Mouse (Mus musculus) heart, adult 2 months (tissue): ENCODE data around the gene Strap. TPM values are rescaled to one million over a fixed set of nuclear protein-coding genes. Genes with fewer than 3 reads are reported as not detected.

ENCODE experiments used
- DNase-seq, 2 experiments: peaks; one replicate each; pipeline ENCODE4 v3.0.0; 2021
- H3K27ac ChIP-seq: fragments of 200-600 bp; 2 replicates; pipeline ENCODE4 v1.8.1; 2022
- H3K27me3 ChIP-seq: fragments of 200-500 bp; 2 replicates; pipeline ENCODE4 v1.6.1; 2012; ENCODE audit warnings: mild to moderate bottlenecking, low read length, inconsistent platforms, mixed read lengths; ENCODE audit not compliant: control insufficient read depth, insufficient read depth
- H3K36me3 ChIP-seq: fragments of 200-500 bp; 2 replicates; pipeline ENCODE4 v1.6.1; 2012; ENCODE audit warnings: low read length, inconsistent platforms; ENCODE audit not compliant: control insufficient read depth, insufficient read depth
- H3K4me1 ChIP-seq: fragments of 200-500 bp; 2 replicates; pipeline ENCODE4 v1.6.1; 2011; ENCODE audit warnings: low read length; ENCODE audit not compliant: control insufficient read depth, insufficient read depth
- H3K4me3 ChIP-seq: fragments of 200-600 bp; 2 replicates; pipeline ENCODE4 v1.8.1; 2022
- H3K79me2 ChIP-seq: fragments of 200-500 bp; replicated peaks from 2 replicates; pipeline ENCODE4 v1.6.1; 2012; ENCODE audit warnings: mild to moderate bottlenecking, inconsistent platforms, low read length, moderate library complexity, mixed read lengths; ENCODE audit not compliant: control insufficient read depth, insufficient read depth
- H3K9ac ChIP-seq: fragments of 200-500 bp; 2 replicates; pipeline ENCODE4 v1.6.1; 2012; ENCODE audit warnings: low read depth, mild to moderate bottlenecking, control low read depth, inconsistent platforms, low read length, mixed read lengths
- CTCF ChIP-seq: fragments of 200-600 bp; IDR thresholded peaks from 2 replicates; pipeline ENCODE4 v1.8.1; 2022; ENCODE audit warnings: antibody characterized with exemption, mild to moderate bottlenecking, moderate library complexity
- EP300 ChIP-seq: fragments of 200-500 bp; IDR thresholded peaks from 2 replicates; pipeline ENCODE4 v1.6.1; 2011; ENCODE audit warnings: low read depth, low read length, control low read depth; ENCODE audit not compliant: insufficient read depth
- POLR2A ChIP-seq: fragments of 200-500 bp; IDR thresholded peaks from 2 replicates; pipeline ENCODE4 v1.6.1; 2011; ENCODE audit warnings: mild to moderate bottlenecking, low read depth, low read length, control low read depth; ENCODE audit not compliant: insufficient read depth
- WGBS: fragments of 180-500 bp; shearing (Covaris S2); methylation state at CpG from one replicate; pipeline ENCODE4 v1.1.7; 2018; 5-methylcytosine and 5-hydroxymethylcytosine counted together
- intact Hi-C: fragments of 180-260 bp; cut with DNase I; formaldehyde crosslinking; loops from one replicate; pipeline ENCODE4 v1.15.1; 2025
- polyA plus RNA-seq: library from polyadenylated mRNA; depleted of rRNA; stranded (reverse); fragments of >200 nt; gene quantifications from 2 replicates; pipeline ENCODE4 v1.2.3, GENCODE M21; 2012
- total RNA-seq, 2 experiments: library from RNA; stranded (reverse); gene quantifications; 2 replicates each; pipeline ENCODE4 v1.2.3; 2021

Strap gene
- total and polyA plus RNA-seq, 3 experiments = 26.3 to 86.5 (median 81.6) TPM

DNA sequence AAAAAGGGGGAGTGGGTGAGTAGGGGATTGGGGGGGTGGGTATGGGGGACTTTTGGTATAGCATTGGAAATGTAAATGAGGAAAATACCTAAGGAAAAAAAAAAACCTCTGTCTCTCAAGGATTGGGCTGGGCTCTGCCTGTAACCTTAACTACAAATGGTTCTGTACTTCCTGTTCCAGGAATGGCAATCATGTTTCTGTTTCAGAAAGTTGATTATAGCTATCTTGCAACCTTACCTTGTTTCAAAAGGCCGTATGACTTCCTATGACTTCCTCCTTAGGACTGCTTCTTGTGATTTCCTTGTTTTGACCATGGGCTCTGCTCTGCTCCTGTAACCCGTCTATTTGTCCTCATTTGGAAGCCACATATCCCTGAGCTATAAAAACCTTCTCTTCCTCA, 40.6 kb upstream of the Strap start:
- 51% methylated on average over 2 of the region's 2 CpGs for whole genome bisulfite sequencing
- intact Hi-C loops = no loop called here
- no peak overlapping the region for H3K9ac ChIP-seq
- H3K27ac ChIP-seq = no peak overlapping the region
- no peaks in the 10 kb centered on the region for H3K36me3 ChIP-seq
- DNase-seq = no peak
- H3K27me3 ChIP-seq = no peaks in the 10 kb centered on the region
- peaks cover 8% of the 10 kb centered on the region for H3K4me1 ChIP-seq
- TF ChIP-seq POLR2A = no peak
- no peak for TF ChIP-seq CTCF
- no peak for TF ChIP-seq EP300
- H3K4me3 ChIP-seq = no peak overlapping the region
- H3K79me2 ChIP-seq = no peaks in the 10 kb centered on the region

DNA sequence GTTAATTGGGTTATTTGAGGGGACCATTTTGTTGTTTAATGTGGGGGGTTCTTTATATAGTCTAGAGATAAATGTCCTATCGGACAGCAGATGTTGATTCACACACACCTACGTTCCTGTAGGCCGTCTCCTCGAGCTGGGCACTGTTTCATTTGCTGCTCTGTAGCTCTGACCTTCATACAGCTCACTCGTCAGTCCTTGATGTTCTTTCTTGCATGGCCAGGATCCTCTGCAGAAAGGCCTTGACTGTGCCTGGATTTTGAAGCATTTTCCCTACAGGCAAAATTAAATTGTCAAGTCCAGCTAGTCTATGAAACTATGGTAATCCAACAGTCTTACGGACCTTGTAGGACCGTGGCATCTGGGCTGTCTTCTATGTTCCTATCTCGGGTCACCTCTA, 39.8 kb upstream of the Strap start:
- Histone ChIP-seq H3K4me3 (no peak overlapping the region), H3K4me1 (peaks cover 8% of the 10 kb centered on the region), H3K9ac (no peak overlapping the region), H3K27me3 (no peaks in the 10 kb centered on the region), H3K79me2 (no peaks in the 10 kb centered on the region), H3K36me3 (no peaks in the 10 kb centered on the region), H3K27ac (no peak overlapping the region)
- TF ChIP-seq CTCF = no peak
- TF ChIP-seq EP300 = no peak
- TF ChIP-seq POLR2A = no peak
- 97% methylated on average over 8 of the region's 8 CpGs for WGBS
- intact Hi-C loops = no loop called here
- DNase-seq = no peak

DNA sequence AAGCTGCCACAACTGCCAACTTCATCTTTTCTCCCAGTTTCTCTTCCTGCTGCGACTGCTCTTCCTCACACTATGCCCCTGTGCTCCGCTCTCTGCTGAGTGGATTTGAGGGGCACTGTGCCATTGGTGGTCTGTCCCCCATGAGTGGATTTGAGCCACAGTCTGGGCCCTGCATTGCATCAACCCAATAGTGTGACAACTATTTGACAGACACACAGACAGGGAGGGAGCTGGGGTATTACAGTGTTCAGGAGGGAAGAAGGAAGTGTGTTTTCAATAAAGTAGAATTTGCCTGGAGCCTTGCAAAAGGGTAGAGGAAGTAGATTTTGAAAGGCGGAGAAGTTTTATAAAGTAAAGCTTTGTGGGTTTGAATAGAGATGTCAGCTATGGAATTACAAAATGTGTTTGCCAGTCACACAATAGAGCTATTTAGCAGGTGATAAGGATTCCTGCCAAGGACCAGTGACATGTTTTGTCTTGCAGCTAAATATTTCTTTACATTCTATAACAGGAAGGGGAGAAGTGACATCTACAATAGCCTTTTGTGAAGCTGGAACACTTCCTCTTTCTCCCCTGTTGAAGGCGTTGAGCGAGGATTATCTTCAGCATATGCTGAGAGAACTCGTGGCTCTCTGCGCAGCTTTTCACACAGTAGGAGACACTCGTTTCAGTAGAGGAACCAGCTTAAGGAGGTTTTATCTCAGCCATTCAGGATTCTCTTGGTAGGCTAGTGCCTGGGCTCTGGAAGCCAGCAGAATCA, 38.3 kb upstream of the Strap start:
- intact Hi-C loops = no loop called here
- no peak for DNase-seq
- H3K4me1 ChIP-seq = peaks cover 4% of the 10 kb centered on the region; the same call in 1 of the 2 replicates
- WGBS = 33% methylated on average over 8 of the region's 8 CpGs
- TF ChIP-seq CTCF (no peak), POLR2A (no peak), EP300 (no peak)
- H3K79me2 ChIP-seq = no peaks in the 10 kb centered on the region
- H3K27me3 ChIP-seq = no peaks in the 10 kb centered on the region
- H3K4me3 ChIP-seq = no peak overlapping the region
- no peak overlapping the region; the same call in 1 of the 2 replicates for H3K27ac ChIP-seq
- H3K36me3 ChIP-seq = no peaks in the 10 kb centered on the region
- no peak overlapping the region for H3K9ac ChIP-seq

DNA sequence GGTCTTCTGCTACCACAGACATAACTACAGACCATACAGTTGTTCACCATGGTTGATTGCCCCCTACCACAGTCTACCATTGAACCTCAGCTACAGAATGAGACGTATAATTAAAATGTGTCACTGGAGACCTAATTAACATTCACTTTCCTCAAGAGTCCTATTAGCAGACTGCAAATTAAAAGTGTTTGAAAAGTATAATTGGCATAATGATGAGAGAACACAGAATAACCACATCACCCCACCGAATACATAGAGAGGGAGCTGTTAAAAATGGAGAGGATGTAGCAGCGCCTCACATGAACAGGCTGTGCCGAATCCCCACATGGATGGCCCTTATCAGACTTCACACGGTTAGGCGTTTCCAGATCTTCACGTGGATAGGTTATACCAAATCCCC, 35.4 kb upstream of the Strap start:
- peaks cover 14% of the 10 kb centered on the region for H3K4me1 ChIP-seq
- TF ChIP-seq POLR2A (no peak), EP300 (no peak), CTCF (no peak)
- no peak overlapping the region for H3K4me3 ChIP-seq
- H3K27ac ChIP-seq = no peak overlapping the region
- no peak for DNase-seq
- no peaks in the 10 kb centered on the region for H3K27me3 ChIP-seq
- H3K9ac ChIP-seq = no peak overlapping the region
- H3K79me2 ChIP-seq = no peaks in the 10 kb centered on the region
- intact Hi-C loops = no loop called here
- H3K36me3 ChIP-seq = no peaks in the 10 kb centered on the region; the same call in 1 of the 2 replicates
- 91% methylated on average over 7 of the region's 7 CpGs for WGBS

DNA sequence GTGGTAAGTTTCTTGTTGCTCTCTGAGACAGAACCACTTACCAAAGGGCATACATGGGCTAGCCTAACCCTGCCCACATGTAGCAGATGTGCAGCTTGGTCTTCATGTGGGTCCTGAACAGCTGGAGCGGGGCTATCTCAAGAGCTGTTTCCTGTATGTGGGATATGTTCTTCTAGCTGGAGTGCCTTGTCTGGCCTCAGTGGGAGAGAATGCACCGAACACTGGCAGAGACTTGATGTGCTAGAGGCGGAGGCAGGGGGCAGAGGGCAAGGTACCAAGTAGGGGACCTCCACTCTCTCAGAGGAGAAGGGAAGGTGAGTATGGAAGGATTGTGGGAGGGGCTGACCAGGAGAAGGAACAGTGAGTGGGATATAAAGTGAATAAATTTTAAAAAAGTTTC, 32.7 kb upstream of the Strap start:
- no peaks in the 10 kb centered on the region for H3K27me3 ChIP-seq
- 77% methylated on average over 3 of the region's 3 CpGs for WGBS
- peak overlapping the region; percentile 42 for H3K27ac ChIP-seq

DNA sequence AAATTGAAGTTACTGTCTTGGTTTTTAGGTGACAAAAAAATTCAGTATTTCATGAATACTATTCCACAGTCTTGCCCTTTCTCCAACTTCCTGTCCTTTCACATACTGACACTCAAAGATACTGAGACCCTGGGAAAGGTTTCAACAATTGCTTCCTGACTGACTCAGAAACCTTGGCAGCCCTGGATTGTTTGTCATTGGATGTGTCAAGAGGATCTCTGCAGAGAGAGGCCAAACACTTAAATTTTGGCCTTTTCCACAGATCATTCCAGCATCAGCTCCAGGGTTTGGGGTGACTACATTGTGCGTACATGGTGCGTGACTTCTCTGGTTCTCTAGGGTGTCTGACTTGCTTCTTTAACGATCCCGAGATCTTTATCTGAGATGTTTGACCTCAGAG, 32.0 kb upstream of the Strap start:
- Histone ChIP-seq H3K79me2 (no peaks in the 10 kb centered on the region), H3K9ac (no peak overlapping the region), H3K4me1 (peaks cover 14% of the 10 kb centered on the region), H3K27ac (peak overlapping the region; percentile 42), H3K36me3 (no peaks in the 10 kb centered on the region; the same call in 1 of the 2 replicates), H3K27me3 (no peaks in the 10 kb centered on the region), H3K4me3 (no peak overlapping the region)
- peak; percentile 36 to 65 for DNase-seq
- TF ChIP-seq EP300 = no peak
- no peak for TF ChIP-seq POLR2A
- no peak for TF ChIP-seq CTCF
- intact Hi-C loops = loop anchor here (5.0 kb wide), 2 partner anchors 36 to 146 kb away; no protein-coding TSS in a partner anchor
- whole genome bisulfite sequencing = 33% methylated on average over 4 of the region's 4 CpGs

More for the DNA sequence above, 32.7 kb upstream of the Strap start:
- H3K4me3 ChIP-seq = no peak overlapping the region
- no peaks in the 10 kb centered on the region for H3K79me2 ChIP-seq
- TF ChIP-seq EP300 (no peak), POLR2A (no peak), CTCF (no peak)
- DNase-seq = no peak
- H3K4me1 ChIP-seq = peaks cover 14% of the 10 kb centered on the region
- H3K9ac ChIP-seq = no peak overlapping the region
- intact Hi-C loops = loop anchor here (5.0 kb wide), 2 partner anchors 35 to 145 kb away; no protein-coding TSS in a partner anchor
- H3K36me3 ChIP-seq = no peaks in the 10 kb centered on the region; the same call in 1 of the 2 replicates
